Mouse (Mus musculus) brain, embryonic 14.5 days (tissue): Measurements from ENCODE around the gene Hspb7.

Source experiments
- CTCF ChIP-seq: fragments of 200-500 bp; IDR thresholded peaks from 2 replicates; pipeline ENCODE4 v1.5.1; 2012; ENCODE audit warnings: inconsistent platforms, mild to moderate bottlenecking, moderate library complexity, borderline replicate concordance; ENCODE audit not compliant: insufficient read depth, insufficient read length; ENCODE audit errors: extremely low read depth
- POLR2A ChIP-seq: fragments of 200-500 bp; IDR thresholded peaks from 2 replicates; pipeline ENCODE4 v1.6.1; 2012; ENCODE audit warnings: mild to moderate bottlenecking, inconsistent platforms, borderline replicate concordance; ENCODE audit not compliant: poor library complexity, insufficient read depth, insufficient read length, severe bottlenecking; ENCODE audit errors: extremely low read depth

DNA sequence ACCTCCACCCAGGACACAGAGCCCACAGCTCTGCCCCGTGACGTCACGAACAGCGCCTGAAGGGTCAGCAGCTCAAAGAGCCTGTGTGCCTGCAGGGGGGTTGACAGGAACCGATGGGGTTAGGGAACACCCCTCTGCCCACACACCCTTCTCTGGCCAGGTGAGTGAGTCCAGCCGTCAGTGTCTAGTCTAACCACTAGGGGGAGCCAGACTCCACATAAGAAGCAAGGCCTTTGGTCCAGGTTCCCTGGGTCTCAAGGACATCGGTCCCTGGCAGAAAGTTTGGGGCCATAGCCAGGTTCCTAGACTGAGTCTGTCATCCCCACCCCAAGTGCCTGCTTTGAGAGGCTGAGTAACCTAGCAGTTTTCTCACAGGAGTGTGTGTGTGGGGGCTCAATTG lies 35.3 kb upstream of the Hspb7 start:
- TF ChIP-seq POLR2A (no peak), CTCF (peak; percentile 95)
